Mouse (Mus musculus): ENCODE measurements around the gene Spats2. TPM values are rescaled to one million over a fixed set of nuclear protein-coding genes. Genes with fewer than 3 reads are reported as not detected.

The Spats2 gene
- total RNA-seq, 2 experiments from 2014 or later: not detected

DNA sequence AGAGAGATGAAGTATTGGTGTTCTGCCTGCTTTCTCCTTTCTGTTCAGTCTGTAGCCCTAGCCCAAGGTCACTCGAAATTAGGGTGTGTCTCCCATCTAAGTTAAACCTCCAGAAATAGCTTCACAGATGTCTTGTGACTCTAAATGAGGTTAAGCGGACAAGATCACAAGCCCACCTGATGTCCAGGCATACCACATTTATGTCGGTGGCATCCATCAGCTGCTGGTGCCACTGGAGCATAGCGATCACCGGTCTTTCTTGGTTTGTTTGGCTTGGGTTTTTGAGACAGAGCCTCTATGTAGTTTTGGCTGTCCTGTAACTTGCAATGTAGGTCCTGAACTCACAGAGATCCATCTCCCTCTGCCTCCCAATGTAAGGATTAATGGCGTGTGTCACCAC is 128.1 kb downstream of the Spats2 start:
- no peak for ATAC-seq (ENCODE audit: poor library complexity, severe bottlenecking)

DNA sequence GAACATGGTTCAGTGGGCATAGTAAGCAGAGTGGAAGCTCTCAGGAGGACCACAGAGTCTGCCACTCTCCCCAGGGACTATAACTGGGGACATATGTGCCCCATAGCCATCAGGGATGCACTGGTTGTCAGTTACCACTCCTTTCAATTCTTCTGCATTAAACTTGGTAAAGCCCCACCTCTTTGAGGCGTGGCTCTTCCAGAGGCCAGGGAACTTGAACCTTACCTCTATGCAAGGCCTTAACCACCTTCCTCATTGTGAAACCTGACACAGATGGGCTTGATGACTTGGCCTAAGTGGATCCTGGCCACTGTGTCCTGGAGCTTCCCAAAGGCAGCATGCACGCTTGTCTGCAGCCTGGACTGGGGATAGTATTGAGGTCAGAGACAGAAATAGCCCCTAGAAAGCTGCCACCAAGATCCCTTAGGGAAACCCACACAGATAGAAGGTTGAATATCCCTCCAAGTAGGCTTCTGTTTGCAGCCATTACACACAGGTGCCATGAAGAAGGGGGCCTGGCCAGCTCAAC is 128.8 kb downstream of the Spats2 start:
- ATAC-seq (ENCODE audit: poor library complexity, severe bottlenecking): no peak

DNA sequence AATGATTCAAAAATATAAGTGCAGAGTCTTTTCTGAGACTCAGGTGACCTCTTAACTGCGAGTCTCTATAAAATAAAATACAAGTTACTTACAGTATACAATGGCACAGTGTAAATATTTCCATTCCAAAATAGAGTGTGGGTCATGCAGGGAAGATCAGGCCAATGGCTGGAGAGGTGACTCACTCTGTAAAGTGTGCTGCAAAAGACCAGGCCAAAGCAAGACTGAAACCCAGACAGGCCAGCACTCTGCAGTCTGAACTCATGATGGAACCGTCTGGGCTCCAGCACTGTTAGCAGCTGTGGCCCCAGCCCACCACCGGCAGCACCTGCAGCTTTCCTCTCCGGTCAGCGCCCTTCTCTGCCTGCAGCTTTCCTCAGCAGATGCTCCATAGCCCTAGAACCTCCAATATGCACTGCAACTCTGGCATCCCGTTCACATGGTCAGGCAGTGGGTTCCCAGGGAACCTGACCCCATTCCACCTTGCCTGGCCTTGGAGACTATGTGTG is 129.6 kb downstream of the Spats2 start:
- no peak for ATAC-seq (ENCODE audit: poor library complexity, severe bottlenecking)

DNA sequence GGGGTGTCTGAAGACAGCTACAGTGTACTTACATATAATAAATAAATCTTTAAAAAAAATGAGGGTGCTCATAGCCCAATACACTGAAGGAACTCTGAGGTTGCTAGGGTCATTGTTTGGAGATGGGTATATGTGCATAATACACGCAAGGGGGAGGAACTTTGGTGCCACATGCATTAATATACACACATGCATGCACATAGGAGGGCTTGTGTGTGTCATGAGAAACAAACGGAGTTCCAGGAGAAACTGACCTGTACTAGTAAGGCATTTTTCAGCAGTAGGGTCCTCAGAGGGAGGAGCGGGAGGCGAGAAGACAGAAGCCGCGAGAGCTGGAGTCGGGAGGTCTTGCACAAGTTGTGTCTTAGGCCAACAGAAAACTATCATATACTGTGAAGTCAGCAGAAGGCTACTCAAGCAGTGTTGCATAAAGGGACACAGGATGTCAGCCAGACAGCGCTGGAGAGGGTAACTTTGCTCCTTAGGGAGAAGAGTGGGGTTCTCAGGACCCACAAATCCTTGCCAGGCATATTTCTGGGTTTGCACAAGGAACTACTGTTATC is 133.5 kb downstream of the Spats2 start:
- ATAC-seq (ENCODE audit: poor library complexity, severe bottlenecking): peak; percentile 20; the same call in 1 of the 2 replicates

DNA sequence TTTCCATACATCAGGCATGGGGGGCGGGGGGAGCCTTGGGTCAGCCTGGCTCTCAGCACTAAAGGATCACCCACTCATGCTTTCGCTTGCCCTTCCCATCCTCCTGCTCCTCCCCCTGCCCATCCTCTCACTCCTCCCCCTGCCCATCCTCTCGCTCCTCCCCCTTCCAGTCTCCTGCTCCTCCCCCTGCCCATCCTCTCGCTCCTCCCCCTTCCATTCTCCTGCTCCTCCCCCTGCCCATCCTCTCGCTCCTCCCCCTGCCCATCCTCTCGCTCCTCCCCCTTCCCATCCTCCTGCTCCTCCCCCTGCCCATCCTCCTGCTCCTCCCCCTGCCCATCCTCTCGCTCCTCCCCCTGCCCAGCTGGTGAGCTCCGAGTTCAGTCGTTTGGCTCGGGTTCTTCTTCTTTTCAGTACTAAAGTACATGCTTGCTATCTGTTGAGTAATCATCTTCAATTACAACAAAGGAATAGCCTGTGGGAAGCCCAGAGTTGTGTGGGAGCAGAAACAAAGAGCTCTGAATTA is 134.1 kb downstream of the Spats2 start:
- peak; percentile 95 for ATAC-seq (ENCODE audit: poor library complexity, severe bottlenecking)

DNA sequence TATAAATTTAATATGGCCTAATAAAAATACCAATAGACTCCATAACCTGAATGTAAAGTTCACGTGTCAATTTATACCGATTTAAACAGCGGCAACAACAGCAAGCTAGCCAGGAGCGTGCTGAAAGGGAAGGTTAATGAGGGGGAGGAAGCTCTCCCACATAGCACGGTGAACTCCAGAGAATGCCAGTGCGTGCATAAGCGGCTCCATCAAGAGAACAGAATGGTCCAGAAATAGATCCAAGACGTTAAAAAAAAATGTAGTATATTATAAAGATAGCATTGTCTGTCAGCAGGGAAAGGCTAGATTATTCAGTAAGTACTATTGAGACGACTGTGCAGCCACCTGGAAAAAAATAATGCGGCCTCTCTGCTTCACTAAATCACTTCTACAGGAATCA is 137.0 kb downstream of the Spats2 start:
- no peak for ATAC-seq (ENCODE audit: poor library complexity, severe bottlenecking)

Other genes starting within 250 kb of the Spats2 start
- gene Rhebl1, start 231.4 kb upstream of the Spats2 start, total RNA-seq (2015): 4.8 and 9.6 TPM in 2 replicates
- gene Rhebl1, start 231.4 kb upstream of the Spats2 start, total RNA-seq (2017): 3.4 and 10.2 TPM in 2 replicates
- not detected in 2 replicates for gene Dhh, start 227.4 kb upstream of the Spats2 start, total RNA-seq (2015)
- gene Dhh, start 227.4 kb upstream of the Spats2 start, total RNA-seq (2017): not detected in 2 replicates
- 10.7 and 11.1 TPM in 2 replicates for gene Lmbr1l, start 207.7 kb upstream of the Spats2 start, total RNA-seq (2015)
- gene Lmbr1l, start 207.7 kb upstream of the Spats2 start, total RNA-seq (2017): 11.1 and 28.8 TPM in 2 replicates
- 2,048 and 2,084 TPM in 2 replicates for gene Tuba1b, start 191.4 kb upstream of the Spats2 start, total RNA-seq (2015)
- gene Tuba1b, start 191.4 kb upstream of the Spats2 start, total RNA-seq (2017): 628 and 646 TPM in 2 replicates
- 0.25 and 0.64 TPM in 2 replicates for gene Gm49450, start 172.4 kb upstream of the Spats2 start, total RNA-seq (2015)
- not detected in 2 replicates for gene Gm49450, start 172.4 kb upstream of the Spats2 start, total RNA-seq (2017)
- gene Tuba1a, start 172.2 kb upstream of the Spats2 start, total RNA-seq (2015): 118 and 120 TPM in 2 replicates
- 64.2 and 66.5 TPM in 2 replicates for gene Tuba1a, start 172.2 kb upstream of the Spats2 start, total RNA-seq (2017)
- 232 and 270 TPM in 2 replicates for gene Tuba1c, start 96.0 kb upstream of the Spats2 start, total RNA-seq (2015)
- 124 and 128 TPM in 2 replicates for gene Tuba1c, start 96.0 kb upstream of the Spats2 start, total RNA-seq (2017)
- not detected in 2 replicates for gene Prph, start 70.7 kb upstream of the Spats2 start, total RNA-seq (2015)
- not detected in 2 replicates for gene Prph, start 70.7 kb upstream of the Spats2 start, total RNA-seq (2017)
- gene Troap, start 51.3 kb upstream of the Spats2 start, total RNA-seq (2015): 27.1 and 37.2 TPM in 2 replicates
- gene Troap, start 51.3 kb upstream of the Spats2 start, total RNA-seq (2017): 27.9 and 28.3 TPM in 2 replicates
- gene C1ql4, start 38.1 kb upstream of the Spats2 start, total RNA-seq (2015): not detected in 2 replicates
- gene C1ql4, start 38.1 kb upstream of the Spats2 start, total RNA-seq (2017): not detected in 2 replicates
- gene Dnajc22, start 32.7 kb upstream of the Spats2 start, total RNA-seq (2015): not detected in 2 replicates
- 0.11 TPM in 1 of 2 replicates, not detected in the other for gene Dnajc22, start 32.7 kb upstream of the Spats2 start, total RNA-seq (2017)
- gene Kcnh3, start 98.9 kb downstream of the Spats2 start, total RNA-seq (2015): not detected in 2 replicates
- gene Kcnh3, start 98.9 kb downstream of the Spats2 start, total RNA-seq (2017): not detected in 2 replicates
- 30.6 and 38.3 TPM in 2 replicates for gene Mcrs1, start 126.0 kb downstream of the Spats2 start, total RNA-seq (2015)
- 29.4 and 30.4 TPM in 2 replicates for gene Mcrs1, start 126.0 kb downstream of the Spats2 start, total RNA-seq (2017)
- 0.27 and 0.89 TPM in 2 replicates for gene Prpf40b, start 169.2 kb downstream of the Spats2 start, total RNA-seq (2015)
- 0.12 and 1.1 TPM in 2 replicates for gene Prpf40b, start 169.2 kb downstream of the Spats2 start, total RNA-seq (2017)
- not detected in 2 replicates for gene Fam186b, start 170.0 kb downstream of the Spats2 start, total RNA-seq (2015)
- not detected in 2 replicates for gene Fam186b, start 170.0 kb downstream of the Spats2 start, total RNA-seq (2017)
- 7.9 and 10.1 TPM in 2 replicates for gene Fmnl3, start 244.6 kb downstream of the Spats2 start, total RNA-seq (2015)
- 11.4 and 16.3 TPM in 2 replicates for gene Fmnl3, start 244.6 kb downstream of the Spats2 start, total RNA-seq (2017)